Mouse (Mus musculus): ENCODE data around the gene Otud6a. TPM values are rescaled to one million over a fixed set of nuclear protein-coding genes. Genes with fewer than 3 reads are reported as not detected.
"Not testable (repeated sequence)": the region's sequence is repeated elsewhere in the genome, so short reads cannot be mapped to it uniquely, and the experiment has no call there.

The Otud6a gene
- polyA plus RNA-seq, 1 experiment from 2014 or later, result not detected

DNA sequence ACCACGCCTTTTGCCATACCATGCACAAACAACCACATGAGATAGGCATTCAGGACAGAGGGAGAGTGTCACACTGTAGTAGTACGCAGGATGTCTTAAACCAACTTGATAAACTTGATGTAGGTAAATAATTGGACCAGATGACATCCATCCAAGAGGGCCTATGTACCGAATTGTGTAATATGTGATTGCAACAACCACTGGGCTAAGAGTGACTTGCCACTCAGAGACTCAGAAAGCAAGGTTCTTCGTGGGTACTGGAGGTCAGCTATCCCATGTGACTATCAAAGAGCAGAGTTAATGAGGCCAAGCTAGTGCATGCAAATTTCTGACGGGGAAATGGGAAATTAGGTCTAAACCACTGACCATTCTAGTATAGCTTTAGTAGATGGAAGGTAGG, 27.2 kb upstream of the Otud6a start:
- no peak for ATAC-seq
- TF ChIP-seq EP300 (IDR thresholded peaks at IDR 0.05) (no peak), CTCF (IDR thresholded peaks at IDR 0.05) (no peak)
- H3K4me2 ChIP-seq (replicated peaks; ENCODE audit: low read depth, low read length), result no peak overlapping the region
- no peaks in the 10 kb centered on the region for H3K4me1 ChIP-seq (ENCODE audit: insufficient read depth, low read depth, low read length)
- no peak overlapping the region for H3K9ac ChIP-seq (replicated peaks; ENCODE audit: low read depth)
- H3K27me3 ChIP-seq (replicated peaks; ENCODE audit: insufficient read depth, low read length), result no peaks in the 10 kb centered on the region
- no peaks in the 10 kb centered on the region for H3K9me3 ChIP-seq (ENCODE audit: low read length)
- no peak overlapping the region for H3K4me3 ChIP-seq (ENCODE audit: low read depth, low read length)
- no peak overlapping the region for H3K27ac ChIP-seq (ENCODE audit: low read length)
- no peaks in the 10 kb centered on the region for H3K36me3 ChIP-seq (ENCODE audit: insufficient read depth, low read length)
- 66% methylated on average over 5 of the region's 5 CpGs for WGBS
- no peak for DNase-seq (ENCODE audit: low spot score)

DNA sequence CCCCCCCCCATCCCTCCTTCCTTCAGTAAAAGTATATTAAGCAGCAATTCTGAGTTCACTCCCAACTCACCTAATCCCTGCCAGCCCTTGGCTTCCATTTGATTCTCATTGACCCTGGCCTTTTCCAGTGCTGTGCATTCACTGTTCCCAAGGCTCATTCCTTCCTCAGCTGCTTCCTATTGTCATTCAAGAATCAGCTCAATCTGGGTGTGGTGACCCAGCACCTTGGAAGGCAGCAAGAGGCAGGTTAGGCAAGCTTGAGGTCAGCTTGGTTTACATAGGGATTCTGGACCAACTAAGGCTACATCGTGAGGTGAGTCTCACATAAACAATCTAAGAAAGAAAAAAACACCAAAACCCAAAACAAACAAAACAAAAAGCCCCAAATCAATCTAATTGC, 19.6 kb upstream of the Otud6a start:
- no peak for ATAC-seq
- 72% methylated on average over 1 of the region's 1 CpGs for WGBS
- no peak for DNase-seq (ENCODE audit: low spot score)
- no peak for TF ChIP-seq EP300 (IDR thresholded peaks at IDR 0.05)
- no peak for TF ChIP-seq CTCF (IDR thresholded peaks at IDR 0.05)
- H3K9ac ChIP-seq (replicated peaks; ENCODE audit: low read depth), result no peak overlapping the region
- no peaks in the 10 kb centered on the region for H3K36me3 ChIP-seq (ENCODE audit: insufficient read depth, low read length)
- no peak overlapping the region for H3K4me2 ChIP-seq (replicated peaks; ENCODE audit: low read depth, low read length)
- H3K4me3 ChIP-seq (ENCODE audit: low read depth, low read length), result no peak overlapping the region
- H3K27ac ChIP-seq (ENCODE audit: low read length), result no peak overlapping the region
- no peaks in the 10 kb centered on the region for H3K4me1 ChIP-seq (ENCODE audit: insufficient read depth, low read depth, low read length)
- H3K9me3 ChIP-seq (ENCODE audit: low read length), result no peaks in the 10 kb centered on the region
- no peaks in the 10 kb centered on the region for H3K27me3 ChIP-seq (replicated peaks; ENCODE audit: insufficient read depth, low read length)

DNA sequence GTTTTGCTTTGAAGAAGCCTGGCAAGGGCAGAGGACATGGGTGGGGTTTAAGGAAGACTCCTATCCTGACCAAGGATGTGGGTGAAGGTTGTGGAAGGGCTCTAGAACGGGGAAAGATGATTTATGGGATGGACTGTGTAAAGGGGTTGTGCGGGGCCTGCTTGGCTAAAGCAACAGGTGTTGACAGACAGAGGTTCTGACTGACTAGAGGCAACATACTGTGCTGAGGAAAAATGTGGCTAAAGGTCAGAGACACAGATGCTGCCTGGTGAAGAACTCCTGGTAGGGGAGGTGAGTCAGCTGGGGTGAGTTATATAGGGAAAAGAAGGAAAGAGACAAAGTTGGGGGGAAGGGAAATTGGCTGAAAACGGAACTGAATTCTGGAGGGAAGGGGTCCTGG, 3.5 kb downstream of the Otud6a start:
- no peak overlapping the region for H3K9ac ChIP-seq (replicated peaks; ENCODE audit: low read depth)
- WGBS, result 55% methylated on average over 3 of the region's 3 CpGs
- TF ChIP-seq EP300 (IDR thresholded peaks at IDR 0.05), result no peak
- TF ChIP-seq CTCF (IDR thresholded peaks at IDR 0.05), result no peak
- no peak for DNase-seq (ENCODE audit: low spot score)
- H3K4me1 ChIP-seq (ENCODE audit: insufficient read depth, low read depth, low read length), result no peaks in the 10 kb centered on the region
- no peaks in the 10 kb centered on the region; the same call in 1 of the 2 replicates for H3K27me3 ChIP-seq (replicated peaks; ENCODE audit: insufficient read depth, low read length)
- H3K9me3 ChIP-seq (ENCODE audit: low read length), result no peaks in the 10 kb centered on the region
- no peak for ATAC-seq
- no peak overlapping the region for H3K4me3 ChIP-seq (ENCODE audit: low read depth, low read length)
- H3K4me2 ChIP-seq (replicated peaks; ENCODE audit: low read depth, low read length), result no peak overlapping the region
- H3K27ac ChIP-seq (ENCODE audit: low read length), result no peak overlapping the region
- no peaks in the 10 kb centered on the region for H3K36me3 ChIP-seq (ENCODE audit: insufficient read depth, low read length)

DNA sequence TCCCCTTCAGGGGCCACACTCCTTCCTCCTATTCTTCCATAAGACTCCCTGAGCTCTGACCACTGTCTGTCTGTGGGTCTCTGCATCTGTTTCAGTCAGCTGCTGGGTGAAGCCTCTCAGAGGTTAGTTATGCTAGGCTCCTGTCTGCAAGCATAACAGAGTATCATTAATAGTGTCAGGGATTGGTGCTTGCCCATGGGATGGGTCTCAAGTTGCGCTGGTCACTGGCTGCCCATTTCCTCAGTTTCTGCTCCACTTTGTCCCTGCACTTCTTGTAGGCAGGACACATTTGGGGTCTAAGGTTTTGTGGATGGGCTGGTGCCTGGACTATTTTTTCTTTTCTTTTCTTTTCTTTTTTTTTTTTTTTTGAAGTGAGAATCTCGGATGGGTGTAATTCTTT, 13.8 kb downstream of the Otud6a start, which contains the start of gene Awat2:
Awat2 (minus strand) TSS at position 101 of the 400 bp plus-strand sequence.
- H3K27ac ChIP-seq (ENCODE audit: low read length); ATAC-seq; H3K4me2 ChIP-seq (replicated peaks; ENCODE audit: low read depth, low read length); H3K36me3 ChIP-seq (ENCODE audit: insufficient read depth, low read length); H3K27me3 ChIP-seq (replicated peaks; ENCODE audit: insufficient read depth, low read length); H3K4me3 ChIP-seq (ENCODE audit: low read depth, low read length); H3K9ac ChIP-seq (replicated peaks; ENCODE audit: low read depth); DNase-seq (ENCODE audit: low spot score); H3K4me1 ChIP-seq (ENCODE audit: insufficient read depth, low read depth, low read length); H3K9me3 ChIP-seq (ENCODE audit: low read length): not testable (repeated sequence)
- WGBS, result 81% methylated on average over 2 of the region's 2 CpGs

DNA sequence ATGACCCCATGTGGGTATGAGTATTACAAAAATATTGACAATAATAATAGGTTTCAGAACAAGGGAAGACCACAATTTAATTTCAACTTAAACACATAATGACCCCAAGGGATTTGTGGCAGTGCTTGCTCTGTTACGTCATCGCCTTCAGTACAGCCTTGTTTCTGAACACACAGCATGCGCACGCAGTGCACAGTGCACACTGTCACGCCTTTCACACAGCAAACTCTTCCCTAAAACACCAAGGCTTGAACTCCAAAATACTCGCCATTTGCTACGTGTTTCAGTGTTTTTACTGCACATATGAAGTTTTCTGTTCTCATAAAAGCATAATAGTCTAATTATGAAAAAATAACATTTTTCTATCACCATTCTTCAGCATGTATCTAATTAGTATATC, 14.7 kb downstream of the Otud6a start:
- H3K9ac ChIP-seq (replicated peaks; ENCODE audit: low read depth), result no peak overlapping the region
- no peak overlapping the region for H3K4me2 ChIP-seq (replicated peaks; ENCODE audit: low read depth, low read length)
- WGBS, result 92% methylated on average over 7 of the region's 7 CpGs
- no peaks in the 10 kb centered on the region for H3K9me3 ChIP-seq (ENCODE audit: low read length)
- no peak for TF ChIP-seq EP300 (IDR thresholded peaks at IDR 0.05)
- TF ChIP-seq CTCF (IDR thresholded peaks at IDR 0.05), result no peak
- ATAC-seq, result no peak
- no peak overlapping the region for H3K27ac ChIP-seq (ENCODE audit: low read length)
- H3K4me3 ChIP-seq (ENCODE audit: low read depth, low read length), result no peak overlapping the region
- DNase-seq (ENCODE audit: low spot score), result no peak
- H3K4me1 ChIP-seq (ENCODE audit: insufficient read depth, low read depth, low read length), result no peaks in the 10 kb centered on the region
- H3K27me3 ChIP-seq (replicated peaks; ENCODE audit: insufficient read depth, low read length), result no peaks in the 10 kb centered on the region
- H3K36me3 ChIP-seq (ENCODE audit: insufficient read depth, low read length), result no peaks in the 10 kb centered on the region

DNA sequence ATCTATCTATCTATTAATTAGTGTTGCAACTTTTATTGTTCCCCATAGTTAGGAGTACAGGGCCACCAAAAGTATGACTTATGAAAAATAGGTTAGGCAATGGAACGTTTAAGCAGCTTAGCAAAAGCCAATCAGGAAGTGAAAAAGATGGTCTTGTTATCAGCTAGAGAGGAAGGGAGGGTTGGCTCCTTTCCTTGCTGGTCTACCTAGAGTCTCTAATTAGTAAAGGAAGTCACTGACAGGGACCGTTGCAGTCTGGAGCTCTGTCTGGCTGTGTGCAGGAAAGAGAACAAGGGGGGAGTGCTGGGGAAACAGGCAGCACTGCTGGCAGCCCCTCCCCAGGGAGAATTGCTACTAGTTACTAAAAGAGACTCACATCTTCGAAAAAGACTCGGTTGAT, 39.2 kb downstream of the Otud6a start:
- no peak overlapping the region for H3K4me2 ChIP-seq (replicated peaks; ENCODE audit: low read depth, low read length)
- no peak overlapping the region for H3K9ac ChIP-seq (replicated peaks; ENCODE audit: low read depth)
- ATAC-seq (no peak), DNase-seq (ENCODE audit: low spot score) (no peak)
- no peaks in the 10 kb centered on the region for H3K4me1 ChIP-seq (ENCODE audit: insufficient read depth, low read depth, low read length)
- H3K4me3 ChIP-seq (ENCODE audit: low read depth, low read length), result no peak overlapping the region
- H3K27me3 ChIP-seq (replicated peaks; ENCODE audit: insufficient read depth, low read length), result no peaks in the 10 kb centered on the region
- WGBS, result 47% methylated on average over 4 of the region's 4 CpGs
- no peaks in the 10 kb centered on the region for H3K36me3 ChIP-seq (ENCODE audit: insufficient read depth, low read length)
- H3K27ac ChIP-seq (ENCODE audit: low read length), result no peak overlapping the region
- no peak for TF ChIP-seq CTCF (IDR thresholded peaks at IDR 0.05)
- TF ChIP-seq EP300 (IDR thresholded peaks at IDR 0.05), result no peak
- no peaks in the 10 kb centered on the region for H3K9me3 ChIP-seq (ENCODE audit: low read length)

DNA sequence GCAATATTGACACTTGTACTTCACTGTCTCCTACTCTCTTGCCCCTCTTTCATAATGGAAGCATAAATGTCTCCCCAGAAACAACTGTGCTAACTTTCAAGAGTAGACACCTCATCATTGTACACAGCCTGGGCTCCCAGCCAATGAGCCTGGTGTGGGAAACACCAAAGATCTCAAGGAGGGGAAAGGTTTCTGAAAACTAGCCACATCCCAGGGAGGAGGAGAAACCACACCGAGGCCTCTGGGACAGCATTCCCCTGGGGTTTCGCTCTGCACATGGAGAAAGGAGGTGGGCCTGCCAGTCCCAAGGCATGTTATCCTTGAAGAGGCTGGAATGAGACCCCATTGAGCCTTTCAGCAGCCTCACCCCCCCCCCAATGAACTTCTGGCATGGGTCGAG, 41.3 kb downstream of the Otud6a start:
- no peak for ATAC-seq
- H3K27me3 ChIP-seq (replicated peaks; ENCODE audit: insufficient read depth, low read length), result no peaks in the 10 kb centered on the region
- DNase-seq (ENCODE audit: low spot score), result peak; percentile 37
- no peaks in the 10 kb centered on the region for H3K36me3 ChIP-seq (ENCODE audit: insufficient read depth, low read length)
- no peaks in the 10 kb centered on the region for H3K9me3 ChIP-seq (ENCODE audit: low read length)
- no peaks in the 10 kb centered on the region for H3K4me1 ChIP-seq (ENCODE audit: insufficient read depth, low read depth, low read length)
- H3K4me2 ChIP-seq (replicated peaks; ENCODE audit: low read depth, low read length), result no peak overlapping the region
- TF ChIP-seq EP300 (IDR thresholded peaks at IDR 0.05) (no peak), CTCF (IDR thresholded peaks at IDR 0.05) (no peak)
- no peak overlapping the region for H3K27ac ChIP-seq (ENCODE audit: low read length)
- H3K9ac ChIP-seq (replicated peaks; ENCODE audit: low read depth), result no peak overlapping the region
- WGBS, result 71% methylated on average over 3 of the region's 3 CpGs
- H3K4me3 ChIP-seq (ENCODE audit: low read depth, low read length), result no peak overlapping the region
